Mouse (Mus musculus): ENCODE data around the gene Ciz1. TPM values are rescaled to one million over a fixed set of nuclear protein-coding genes. Genes with fewer than 3 reads are reported as not detected.

The Ciz1 gene
- polyA plus RNA-seq, 1 experiment = 159 TPM

DNA sequence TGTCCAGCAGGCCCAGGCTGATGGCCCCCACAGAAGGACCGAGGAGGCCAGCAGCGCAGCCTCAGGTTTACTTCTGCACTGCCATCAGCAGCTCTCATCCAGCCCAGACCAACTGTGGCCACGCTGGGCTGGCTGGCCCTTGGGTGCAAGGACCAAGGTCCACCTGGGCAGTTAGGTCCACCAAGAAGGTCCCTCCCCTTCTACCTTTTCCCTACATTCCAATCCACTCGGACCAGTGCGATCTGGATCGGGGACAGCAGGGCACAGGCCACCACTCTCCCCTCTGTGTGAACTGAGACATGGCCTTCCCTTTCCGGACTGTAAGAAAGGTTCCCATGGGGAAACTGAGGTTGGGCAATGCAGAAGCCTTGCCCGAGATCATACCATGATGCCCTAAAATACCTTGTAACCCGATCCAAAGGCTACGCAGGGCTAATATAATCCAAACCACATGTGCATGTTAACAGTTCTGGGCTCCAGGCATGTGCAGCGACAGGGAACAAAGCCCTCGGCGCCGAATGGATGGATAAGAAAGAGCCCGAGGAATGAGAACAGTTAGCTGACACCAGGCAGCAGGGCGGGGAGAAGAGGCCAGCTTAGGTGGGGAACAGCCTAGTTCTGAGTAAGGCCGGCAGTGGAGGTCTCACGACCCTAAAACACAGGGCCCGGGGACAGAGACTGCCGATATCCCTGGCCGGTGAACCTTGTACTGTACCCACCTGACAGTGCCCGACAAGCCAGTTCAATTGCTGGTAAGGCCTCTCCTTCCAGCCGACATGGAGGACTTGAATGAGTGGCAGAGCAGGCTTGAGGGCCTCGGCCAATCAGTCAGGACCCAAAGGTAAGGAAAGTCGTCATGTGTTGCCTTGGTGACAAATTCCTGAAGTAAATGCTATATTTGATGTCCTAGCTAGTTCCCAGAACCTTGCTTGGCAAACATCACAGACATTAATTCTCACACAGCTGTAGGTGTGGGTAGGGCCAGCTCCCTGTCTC lies 56.6 kb downstream of the Ciz1 start:
- WGBS = 74% methylated on average over 25 of the region's 25 CpGs
- no peaks in the 10 kb centered on the region for H3K4me1 ChIP-seq (ENCODE audit: control insufficient read depth, insufficient read depth, low read length)
- H3K27me3 ChIP-seq (ENCODE audit: control insufficient read depth, insufficient read depth, low read length) = no peaks in the 10 kb centered on the region
- TF ChIP-seq POLR2A (IDR thresholded peaks at IDR 0.05; ENCODE audit: borderline replicate concordance, insufficient read depth, low read length) (no peak), CTCF (IDR thresholded peaks at IDR 0.05; ENCODE audit: borderline replicate concordance, insufficient read depth, low read depth, low read length) (no peak)
- no peak overlapping the region for H3K27ac ChIP-seq (ENCODE audit: insufficient read depth, low read length)
- H3K4me3 ChIP-seq (replicated peaks; ENCODE audit: insufficient read depth, low read depth, low read length) = no peak overlapping the region
- DNase-seq = no peak

DNA sequence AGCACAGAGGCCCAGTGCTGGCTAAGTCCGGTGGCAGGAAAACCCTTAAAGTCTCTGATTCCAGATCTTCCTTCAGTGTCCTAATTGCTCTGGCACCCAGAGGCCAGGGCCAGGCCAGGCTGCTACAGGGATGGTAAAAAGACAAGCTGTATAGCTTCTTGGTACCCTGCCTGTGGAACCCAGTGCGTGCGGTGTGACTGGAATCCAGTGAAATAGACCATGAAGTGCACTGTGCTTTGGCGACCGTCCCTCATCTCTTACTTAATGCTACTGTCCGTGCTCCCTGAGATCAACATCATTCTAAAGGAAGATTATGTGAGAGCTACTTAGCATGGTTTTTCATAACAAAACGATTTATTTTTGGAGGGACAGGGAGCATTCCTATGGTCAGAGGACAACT lies 59.3 kb downstream of the Ciz1 start:
- Histone ChIP-seq H3K27me3 (ENCODE audit: control insufficient read depth, insufficient read depth, low read length) (no peaks in the 10 kb centered on the region), H3K4me1 (ENCODE audit: control insufficient read depth, insufficient read depth, low read length) (no peaks in the 10 kb centered on the region), H3K4me3 (replicated peaks; ENCODE audit: insufficient read depth, low read depth, low read length) (no peak overlapping the region), H3K27ac (ENCODE audit: insufficient read depth, low read length) (no peak overlapping the region)
- 54% methylated on average over 7 of the region's 7 CpGs for WGBS
- no peak for DNase-seq
- TF ChIP-seq CTCF (IDR thresholded peaks at IDR 0.05; ENCODE audit: borderline replicate concordance, insufficient read depth, low read depth, low read length) (no peak), POLR2A (IDR thresholded peaks at IDR 0.05; ENCODE audit: borderline replicate concordance, insufficient read depth, low read length) (no peak)

DNA sequence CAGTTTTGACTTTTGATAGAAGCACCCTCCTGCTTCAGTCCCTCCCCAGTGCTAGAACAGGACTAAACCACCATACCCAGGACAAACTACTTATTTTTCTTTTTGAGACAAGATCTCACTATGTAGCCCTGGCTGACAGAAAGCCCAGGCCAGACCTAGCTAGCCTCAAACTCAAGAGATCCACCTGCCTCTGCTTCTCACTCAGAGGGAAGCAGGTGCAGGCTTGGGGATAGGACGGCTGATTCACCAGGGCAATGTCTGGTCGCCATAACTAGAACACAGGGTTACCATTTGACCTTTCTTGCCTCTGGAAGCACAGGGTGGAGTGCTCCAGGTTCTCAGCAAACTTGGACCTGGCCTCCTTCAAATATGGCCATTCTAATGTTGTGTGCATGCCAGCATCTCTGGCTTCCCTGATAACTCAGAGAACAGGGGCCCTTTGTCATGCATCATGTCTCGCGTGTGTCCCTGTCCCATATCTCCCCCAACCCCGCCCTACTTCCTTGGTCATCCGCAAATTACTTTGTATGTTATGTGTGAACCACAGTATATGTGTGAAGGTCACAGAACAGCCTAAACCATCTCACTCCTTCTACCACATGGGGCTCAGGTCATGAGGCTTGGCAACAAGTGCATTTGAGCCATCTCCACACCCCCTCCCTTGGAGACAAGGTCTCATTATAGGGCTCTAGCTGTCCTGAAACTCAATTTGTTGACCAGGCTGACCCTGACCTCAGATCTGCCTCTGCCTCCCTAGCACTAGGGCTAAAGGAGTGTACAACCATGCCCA lies 60.8 kb downstream of the Ciz1 start:
- Histone ChIP-seq H3K27ac (ENCODE audit: insufficient read depth, low read length) (no peak overlapping the region), H3K4me3 (replicated peaks; ENCODE audit: insufficient read depth, low read depth, low read length) (no peak overlapping the region), H3K4me1 (ENCODE audit: control insufficient read depth, insufficient read depth, low read length) (no peaks in the 10 kb centered on the region), H3K27me3 (ENCODE audit: control insufficient read depth, insufficient read depth, low read length) (no peaks in the 10 kb centered on the region)
- TF ChIP-seq POLR2A (IDR thresholded peaks at IDR 0.05; ENCODE audit: borderline replicate concordance, insufficient read depth, low read length) (no peak), CTCF (IDR thresholded peaks at IDR 0.05; ENCODE audit: borderline replicate concordance, insufficient read depth, low read depth, low read length) (no peak)
- DNase-seq = no peak
- WGBS = 91% methylated on average over 6 of the region's 6 CpGs

DNA sequence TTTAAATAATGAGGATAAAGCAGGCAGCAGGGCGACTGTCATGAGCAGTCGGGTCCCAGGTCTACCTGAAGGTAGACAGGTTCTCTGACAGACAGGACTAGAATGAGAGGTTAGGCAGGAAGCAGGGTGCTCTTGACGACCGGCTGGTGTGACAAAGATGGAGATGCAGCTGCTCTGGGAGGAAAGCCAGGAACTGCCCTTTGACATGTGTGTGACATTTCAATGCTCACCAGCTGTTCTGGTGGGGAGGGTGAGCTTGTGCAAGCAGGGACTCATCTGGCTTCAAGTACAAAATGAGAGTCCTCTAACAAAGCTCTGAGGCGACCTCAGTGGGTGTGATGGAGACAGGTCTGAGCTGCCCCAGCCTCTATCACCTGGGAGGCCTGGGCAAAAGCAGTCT lies 61.8 kb downstream of the Ciz1 start:
- WGBS = 47% methylated on average over 5 of the region's 5 CpGs
- no peak for DNase-seq
- Histone ChIP-seq H3K4me1 (ENCODE audit: control insufficient read depth, insufficient read depth, low read length) (peaks cover 7% of the 10 kb centered on the region), H3K27ac (ENCODE audit: insufficient read depth, low read length) (no peak overlapping the region), H3K4me3 (replicated peaks; ENCODE audit: insufficient read depth, low read depth, low read length) (no peak overlapping the region), H3K27me3 (ENCODE audit: control insufficient read depth, insufficient read depth, low read length) (no peaks in the 10 kb centered on the region)
- no peak for TF ChIP-seq POLR2A (IDR thresholded peaks at IDR 0.05; ENCODE audit: borderline replicate concordance, insufficient read depth, low read length)
- no peak for TF ChIP-seq CTCF (IDR thresholded peaks at IDR 0.05; ENCODE audit: borderline replicate concordance, insufficient read depth, low read depth, low read length)

DNA sequence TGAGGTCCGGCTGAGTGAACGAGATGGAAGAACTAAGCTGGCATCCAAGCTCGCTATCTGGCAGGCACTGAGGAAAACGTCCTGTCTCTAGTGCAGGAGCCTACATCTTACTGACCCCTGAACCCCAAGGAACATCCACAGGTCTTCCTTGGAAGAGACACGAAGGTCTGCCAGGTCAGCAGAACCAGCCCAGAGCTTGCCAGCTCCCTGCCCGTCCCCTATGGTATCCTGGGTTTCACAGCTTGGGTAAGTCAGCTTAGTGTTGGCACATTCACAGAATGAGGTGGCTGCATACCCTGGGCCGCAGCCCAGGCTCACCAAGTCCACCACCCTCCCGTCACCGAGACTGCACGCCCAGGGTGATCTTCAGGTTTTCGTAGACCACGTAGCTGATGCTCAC lies 63.7 kb downstream of the Ciz1 start:
- no peak for DNase-seq
- 84% methylated on average over 12 of the region's 12 CpGs for WGBS
- H3K27ac ChIP-seq (ENCODE audit: insufficient read depth, low read length) = no peak overlapping the region
- no peak overlapping the region for H3K4me3 ChIP-seq (replicated peaks; ENCODE audit: insufficient read depth, low read depth, low read length)
- no peak for TF ChIP-seq POLR2A (IDR thresholded peaks at IDR 0.05; ENCODE audit: borderline replicate concordance, insufficient read depth, low read length)
- no peak for TF ChIP-seq CTCF (IDR thresholded peaks at IDR 0.05; ENCODE audit: borderline replicate concordance, insufficient read depth, low read depth, low read length)
- no peaks in the 10 kb centered on the region for H3K27me3 ChIP-seq (ENCODE audit: control insufficient read depth, insufficient read depth, low read length)
- H3K4me1 ChIP-seq (ENCODE audit: control insufficient read depth, insufficient read depth, low read length) = peaks cover 19% of the 10 kb centered on the region

DNA sequence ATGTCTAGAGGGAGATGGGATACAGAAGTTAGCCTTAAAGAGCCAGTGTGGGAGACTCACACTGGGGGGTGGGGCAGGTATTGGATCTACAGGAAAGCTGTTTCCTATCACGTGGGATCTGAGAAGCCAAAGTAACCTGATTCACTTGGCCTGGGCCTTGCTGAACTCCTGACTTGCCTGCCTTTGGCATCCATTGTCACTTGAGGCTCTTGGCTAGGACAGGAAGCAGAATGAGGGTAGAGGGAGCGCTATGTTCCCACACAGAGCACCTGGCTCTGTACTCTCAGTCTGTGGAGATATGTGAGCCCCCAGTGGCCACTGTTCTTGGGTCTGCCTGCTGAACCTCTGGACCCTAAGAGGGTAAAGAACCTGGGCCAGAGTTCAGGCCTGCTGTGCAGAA lies 64.4 kb downstream of the Ciz1 start:
- Histone ChIP-seq H3K27me3 (ENCODE audit: control insufficient read depth, insufficient read depth, low read length) (no peaks in the 10 kb centered on the region), H3K27ac (ENCODE audit: insufficient read depth, low read length) (no peak overlapping the region), H3K4me3 (replicated peaks; ENCODE audit: insufficient read depth, low read depth, low read length) (no peak overlapping the region), H3K4me1 (ENCODE audit: control insufficient read depth, insufficient read depth, low read length) (peaks cover 19% of the 10 kb centered on the region)
- no peak for DNase-seq
- TF ChIP-seq POLR2A (IDR thresholded peaks at IDR 0.05; ENCODE audit: borderline replicate concordance, insufficient read depth, low read length) (no peak), CTCF (IDR thresholded peaks at IDR 0.05; ENCODE audit: borderline replicate concordance, insufficient read depth, low read depth, low read length) (no peak)
- WGBS = 90% methylated on average over 2 of the region's 2 CpGs

DNA sequence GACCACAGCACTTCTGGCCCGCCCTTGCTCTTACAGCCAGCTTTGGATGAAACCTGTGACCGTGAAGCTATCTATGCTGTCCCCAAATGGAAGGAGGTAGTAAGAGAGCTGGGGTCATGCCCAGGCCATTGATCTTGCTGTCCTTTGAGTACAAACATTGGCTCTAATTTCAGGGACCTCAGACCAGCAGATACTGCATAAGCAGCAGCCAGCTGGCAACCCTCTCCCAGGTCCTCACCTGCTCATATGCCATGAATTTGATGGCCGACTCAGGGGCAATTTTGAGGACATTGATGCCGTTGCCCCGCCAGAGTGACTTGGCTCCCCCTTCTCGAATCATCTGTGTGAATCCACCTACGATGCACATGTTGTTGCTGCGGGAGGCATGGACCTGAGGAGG lies 65.4 kb downstream of the Ciz1 start:
- H3K27ac ChIP-seq (ENCODE audit: insufficient read depth, low read length) = no peak overlapping the region
- H3K4me3 ChIP-seq (replicated peaks; ENCODE audit: insufficient read depth, low read depth, low read length) = no peak overlapping the region
- H3K4me1 ChIP-seq (ENCODE audit: control insufficient read depth, insufficient read depth, low read length) = peaks cover 22% of the 10 kb centered on the region
- H3K27me3 ChIP-seq (ENCODE audit: control insufficient read depth, insufficient read depth, low read length) = no peaks in the 10 kb centered on the region
- no peak for TF ChIP-seq POLR2A (IDR thresholded peaks at IDR 0.05; ENCODE audit: borderline replicate concordance, insufficient read depth, low read length)
- TF ChIP-seq CTCF (IDR thresholded peaks at IDR 0.05; ENCODE audit: borderline replicate concordance, insufficient read depth, low read depth, low read length) = no peak
- no peak for DNase-seq
- 87% methylated on average over 8 of the region's 8 CpGs for WGBS
